Mouse (Mus musculus) hindbrain, postnatal 0 days (tissue): ENCODE measurements at regions not wholly inside any gene's neighbourhood (a gene's known extent, or its start where the extent isn't known, plus 50 kb on each side); places are given as distances from the start of the nearest gene placed in this dataset.
A peak's percentile ranks its signal among the peaks of the same experiment; 100 is the strongest.

Experiments
- ATAC-seq: fragments of 200-750 bp; cut with Nextera tagmentation; 2 replicates; pipeline ENCODE4 v1.8.0; 2017; ENCODE audit warnings: mild to moderate bottlenecking, moderate TSS enrichment, moderate library complexity
- DNase-seq: peaks from one replicate; pipeline ENCODE4 v3.0.0-alpha.2; 2015; ENCODE audit warnings: low spot score
- H3K27ac ChIP-seq: fragments of 300-500 bp; sonication (generic); 2 replicates; pipeline ENCODE4 v1.5.1; 2014; ENCODE audit warnings: mild to moderate bottlenecking
- H3K27me3 ChIP-seq: fragments of 300-500 bp; sonication (generic); 2 replicates; pipeline ENCODE4 v1.6.1; 2014; ENCODE audit warnings: low read length, mixed read lengths; ENCODE audit not compliant: insufficient read depth
- H3K36me3 ChIP-seq: fragments of 300-500 bp; sonication (generic); 2 replicates; pipeline ENCODE4 v1.6.1; 2014; ENCODE audit warnings: low read length, mixed read lengths; ENCODE audit not compliant: insufficient read depth
- H3K4me1 ChIP-seq: fragments of 300-500 bp; sonication (generic); 2 replicates; pipeline ENCODE4 v1.6.1; 2014; ENCODE audit warnings: antibody characterized with exemption, low read length, mixed read lengths; ENCODE audit not compliant: insufficient read depth
- H3K4me2 ChIP-seq: fragments of 300-500 bp; sonication (generic); 2 replicates; pipeline ENCODE4 v1.6.1; 2014; ENCODE audit warnings: low read depth, mild to moderate bottlenecking, low read length, moderate library complexity, mixed read lengths
- H3K4me3 ChIP-seq: fragments of 300-500 bp; sonication (generic); 2 replicates; pipeline ENCODE4 v1.5.1; 2014; ENCODE audit warnings: low read length
- H3K9ac ChIP-seq: fragments of 300-500 bp; sonication (generic); replicated peaks from 2 replicates; pipeline ENCODE4 v1.6.1; 2014; ENCODE audit warnings: mild to moderate bottlenecking, low read length, moderate library complexity, mixed read lengths
- H3K9me3 ChIP-seq: fragments of 300-500 bp; sonication (generic); 2 replicates; pipeline ENCODE4 v1.6.1; 2016; ENCODE audit warnings: low read length, mixed read lengths
- CTCF ChIP-seq: IDR thresholded peaks from 2 replicates; pipeline ENCODE4 v1.5.1; 2016; ENCODE audit warnings: antibody characterized with exemption, control low read depth, low read depth
- WGBS: fragments of 180-500 bp; shearing (Covaris S2); extraction: QIAGEN DNeasy Blood & Tissue Kit; methylation state at CpG from one replicate; pipeline ENCODE4 v1.1.7; 2014; 5-methylcytosine and 5-hydroxymethylcytosine counted together

DNA sequence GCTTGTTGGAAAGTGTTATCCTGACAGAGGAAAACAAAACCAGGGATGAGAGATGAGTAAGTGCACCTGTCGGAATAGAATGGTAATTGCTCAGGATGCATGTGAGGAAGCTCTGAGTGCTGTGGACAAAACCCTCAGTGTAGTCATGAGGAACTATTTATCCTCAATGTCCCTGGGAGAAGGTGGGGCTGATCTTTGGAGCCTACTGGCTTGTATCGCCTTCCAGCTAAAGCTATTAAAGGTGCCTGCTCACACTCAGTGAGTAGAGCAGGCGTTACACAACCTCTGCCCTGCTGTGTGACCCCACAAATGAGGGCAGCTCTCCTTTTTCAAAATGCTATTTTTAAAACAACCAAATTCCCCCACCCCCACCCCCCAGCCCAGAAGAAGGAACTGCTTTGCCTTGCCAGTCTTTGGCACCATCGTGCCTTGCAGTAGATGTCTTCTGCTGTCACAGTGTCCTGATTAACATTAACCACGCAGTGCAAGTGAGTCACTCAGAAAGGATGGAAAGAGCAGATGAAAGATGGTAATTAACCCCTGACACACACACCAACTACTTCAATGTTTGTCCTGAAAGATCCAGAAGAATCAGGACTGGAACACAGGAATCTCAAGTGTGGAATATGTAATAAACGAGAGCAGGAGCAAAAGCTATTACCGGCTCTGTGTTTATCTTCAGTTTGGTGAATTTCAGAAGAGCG lies 440.8 kb upstream of the Tnp1 start:
- no peak for TF ChIP-seq CTCF
- no peak overlapping the region for H3K9ac ChIP-seq
- no peaks in the 10 kb centered on the region for H3K4me1 ChIP-seq
- H3K27me3 ChIP-seq = no peaks in the 10 kb centered on the region
- DNase-seq (no peak), ATAC-seq (no peak)
- no peaks in the 10 kb centered on the region for H3K36me3 ChIP-seq
- no peaks in the 10 kb centered on the region for H3K9me3 ChIP-seq
- H3K4me3 ChIP-seq = no peak overlapping the region
- H3K4me2 ChIP-seq = no peak overlapping the region
- 80% methylated on average over 8 of the region's 8 CpGs for WGBS
- no peak overlapping the region for H3K27ac ChIP-seq

DNA sequence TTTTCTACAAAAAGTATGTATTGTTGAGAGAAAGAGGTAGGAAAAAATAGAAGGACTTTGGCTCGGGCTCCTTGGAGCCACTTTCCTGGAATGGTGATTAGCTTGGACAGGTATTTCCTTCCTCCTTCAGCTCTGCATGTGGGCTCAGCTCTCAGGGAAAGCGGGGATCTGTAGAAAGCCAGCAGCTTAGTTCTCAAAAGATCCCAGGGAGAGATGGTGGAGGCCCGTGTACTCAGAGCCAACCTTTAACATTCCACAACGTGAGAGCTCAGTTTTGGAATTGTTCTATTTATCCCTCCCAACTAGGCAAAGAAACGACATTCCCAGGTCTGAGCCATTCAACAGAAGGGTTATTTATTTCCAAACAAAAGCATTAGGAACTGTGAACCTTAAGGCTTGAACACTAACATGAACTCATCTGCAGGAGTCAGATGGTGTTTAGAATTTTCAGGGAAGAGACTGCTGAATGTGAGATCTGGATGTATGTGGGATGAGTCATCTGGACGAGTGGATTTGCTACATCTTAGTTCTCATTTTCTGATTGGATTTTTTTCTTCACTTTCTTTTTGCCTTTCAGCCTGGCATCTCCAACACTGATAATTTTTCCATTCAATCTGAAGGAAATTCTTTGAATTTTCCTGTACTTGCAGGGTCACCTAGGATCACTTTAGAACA lies 428.6 kb upstream of the Tnp1 start:
- no peak overlapping the region for H3K9ac ChIP-seq
- ATAC-seq (no peak), DNase-seq (no peak)
- TF ChIP-seq CTCF = no peak
- H3K4me1 ChIP-seq = no peaks in the 10 kb centered on the region
- H3K36me3 ChIP-seq = no peaks in the 10 kb centered on the region
- H3K27me3 ChIP-seq = no peaks in the 10 kb centered on the region
- WGBS = 54% methylated on average over 6 of the region's 6 CpGs
- H3K4me3 ChIP-seq = no peak overlapping the region
- no peak overlapping the region for H3K4me2 ChIP-seq
- H3K27ac ChIP-seq = no peak overlapping the region
- no peaks in the 10 kb centered on the region for H3K9me3 ChIP-seq

DNA sequence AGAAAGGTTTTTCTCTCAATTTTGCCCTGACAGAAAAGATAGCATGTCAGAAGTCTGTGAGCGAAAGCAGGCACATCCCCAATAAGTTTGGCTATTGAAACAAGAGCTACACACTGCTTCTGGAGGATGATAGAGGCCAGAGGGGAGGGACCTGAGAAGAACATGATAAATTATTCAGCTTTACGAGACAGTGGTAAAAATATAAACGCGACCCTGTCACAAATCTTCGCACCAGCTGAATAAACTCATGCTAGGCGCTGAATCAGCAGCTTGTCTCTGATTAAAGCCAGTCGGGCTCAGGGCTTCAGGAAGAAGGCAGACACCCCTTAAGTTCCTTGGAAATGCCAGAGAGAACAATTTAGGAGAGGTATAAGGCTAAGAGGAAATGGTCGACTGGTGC lies 422.7 kb upstream of the Tnp1 start:
- Histone ChIP-seq H3K9me3 (no peaks in the 10 kb centered on the region), H3K27me3 (no peaks in the 10 kb centered on the region), H3K27ac (no peak overlapping the region), H3K9ac (no peak overlapping the region), H3K36me3 (no peaks in the 10 kb centered on the region), H3K4me1 (no peaks in the 10 kb centered on the region), H3K4me2 (no peak overlapping the region), H3K4me3 (no peak overlapping the region)
- no peak for TF ChIP-seq CTCF
- ATAC-seq = no peak
- 62% methylated on average over 8 of the region's 8 CpGs for WGBS
- no peak for DNase-seq

DNA sequence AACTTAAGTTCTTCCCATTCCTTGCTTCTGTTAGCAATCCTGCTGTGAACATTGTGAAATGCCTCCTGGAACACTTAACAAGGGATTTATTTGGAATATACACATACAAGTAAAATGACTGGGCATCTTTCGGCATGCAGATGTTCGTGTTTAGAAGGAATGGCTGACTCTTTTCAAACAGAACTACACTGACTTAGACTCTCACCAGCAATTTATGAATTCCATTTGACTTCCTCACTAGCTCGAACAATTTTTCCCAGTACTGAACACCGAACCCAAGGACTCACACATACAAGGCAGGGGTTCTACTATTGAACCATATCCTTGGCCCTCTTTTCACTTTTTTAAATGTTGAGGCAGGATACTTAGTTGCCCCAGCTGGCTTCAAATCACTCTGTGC lies 412.4 kb upstream of the Tnp1 start:
- DNase-seq (no peak), ATAC-seq (no peak)
- TF ChIP-seq CTCF = no peak
- Histone ChIP-seq H3K27me3 (no peaks in the 10 kb centered on the region), H3K9me3 (no peaks in the 10 kb centered on the region), H3K36me3 (no peaks in the 10 kb centered on the region), H3K4me3 (no peak overlapping the region), H3K4me1 (no peaks in the 10 kb centered on the region), H3K27ac (no peak overlapping the region), H3K9ac (no peak overlapping the region), H3K4me2 (no peak overlapping the region)
- WGBS = 91% methylated on average over 4 of the region's 4 CpGs

DNA sequence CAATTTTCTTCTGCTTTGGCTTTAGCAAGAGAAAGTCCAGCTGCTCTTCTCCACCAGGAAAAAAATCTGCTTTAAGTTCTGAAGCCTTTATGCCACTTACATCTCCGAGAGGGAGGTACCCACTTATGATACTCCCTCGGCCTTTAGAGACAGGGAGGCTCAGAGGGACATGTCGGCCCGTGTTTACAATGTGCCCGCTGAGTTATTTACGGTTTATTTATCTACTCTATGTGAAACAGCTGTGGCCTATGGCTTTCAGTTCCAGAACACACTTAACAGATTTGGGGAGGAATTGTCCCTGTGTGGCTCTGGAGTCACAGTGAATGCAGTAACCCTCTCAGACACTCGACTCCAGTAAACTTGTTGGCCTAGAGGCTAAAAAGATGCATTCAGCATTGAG lies 409.3 kb upstream of the Tnp1 start:
- no peaks in the 10 kb centered on the region for H3K27me3 ChIP-seq
- no peaks in the 10 kb centered on the region for H3K36me3 ChIP-seq
- DNase-seq (no peak), ATAC-seq (no peak)
- H3K4me2 ChIP-seq = no peak overlapping the region
- no peak overlapping the region for H3K4me3 ChIP-seq
- H3K9ac ChIP-seq = no peak overlapping the region
- H3K4me1 ChIP-seq = no peaks in the 10 kb centered on the region
- WGBS = 81% methylated on average over 7 of the region's 7 CpGs
- no peak overlapping the region for H3K27ac ChIP-seq
- no peaks in the 10 kb centered on the region for H3K9me3 ChIP-seq
- TF ChIP-seq CTCF = no peak

DNA sequence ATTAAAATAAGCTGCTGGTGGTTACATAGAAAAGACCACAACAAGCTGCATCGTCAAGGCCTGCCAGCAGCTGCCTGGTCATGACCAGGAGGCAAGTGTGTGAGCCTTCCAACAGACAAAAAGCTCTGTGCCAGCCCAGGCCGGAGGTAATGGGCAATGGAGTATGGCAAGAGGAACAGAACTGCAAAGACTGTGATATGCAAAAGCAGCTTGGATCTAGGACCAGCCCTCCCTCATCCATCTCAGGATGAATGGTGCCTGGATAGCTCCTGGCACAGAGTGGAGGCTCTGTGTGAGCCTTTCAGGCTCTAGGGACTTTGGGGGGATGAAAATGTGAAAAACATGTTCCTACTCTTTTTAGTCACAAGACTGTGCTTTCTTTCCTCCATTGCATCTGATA lies 402.5 kb upstream of the Tnp1 start:
- Histone ChIP-seq H3K27ac (peak overlapping the region; percentile 26; the same call in 1 of the 2 replicates), H3K27me3 (no peaks in the 10 kb centered on the region), H3K9ac (no peak overlapping the region), H3K4me2 (no peak overlapping the region), H3K9me3 (no peaks in the 10 kb centered on the region), H3K4me3 (no peak overlapping the region), H3K36me3 (no peaks in the 10 kb centered on the region), H3K4me1 (no peaks in the 10 kb centered on the region)
- 48% methylated on average over 2 of the region's 2 CpGs for WGBS
- ATAC-seq (no peak), DNase-seq (peak; percentile 34)
- TF ChIP-seq CTCF = no peak

DNA sequence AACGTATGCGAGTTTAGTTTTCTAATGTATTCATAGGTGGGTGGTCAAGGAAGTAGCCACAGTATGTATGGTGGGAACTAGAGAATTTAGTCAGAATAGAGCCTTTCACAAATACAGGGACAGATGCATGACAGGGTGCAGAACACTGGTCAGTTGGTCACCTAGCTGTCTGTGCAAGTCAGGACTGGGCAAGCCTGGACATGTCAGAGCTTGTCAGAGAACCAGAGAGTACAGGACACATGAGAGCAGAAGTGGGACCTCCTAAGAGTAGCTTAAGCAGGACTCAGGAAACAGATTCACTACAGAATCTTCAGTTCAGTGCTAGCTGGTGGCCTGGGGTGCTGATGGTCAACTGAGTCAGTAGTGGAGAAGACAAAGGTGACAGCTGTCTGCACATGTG lies 395.7 kb upstream of the Tnp1 start:
- no peaks in the 10 kb centered on the region for H3K4me1 ChIP-seq
- ATAC-seq (no peak), DNase-seq (no peak)
- no peak overlapping the region for H3K4me2 ChIP-seq
- no peaks in the 10 kb centered on the region for H3K27me3 ChIP-seq
- no peaks in the 10 kb centered on the region for H3K9me3 ChIP-seq
- H3K4me3 ChIP-seq = no peak overlapping the region
- no peak for TF ChIP-seq CTCF
- WGBS = 87% methylated on average over 2 of the region's 2 CpGs
- no peak overlapping the region for H3K9ac ChIP-seq
- H3K27ac ChIP-seq = no peak overlapping the region
- no peaks in the 10 kb centered on the region for H3K36me3 ChIP-seq
